Mouse (Mus musculus) CD4-positive naive resting alpha-beta T cell, adult 76 days (primary cell): ENCODE measurements around the gene Kcna3. TPM values are rescaled to one million over a fixed set of nuclear protein-coding genes. Genes with fewer than 3 reads are reported as not detected.

Experiments used
- total RNA-seq: library from RNA; stranded (reverse); gene quantifications from one replicate; pipeline ENCODE4 v1.2.4, GENCODE M21; 2023

Kcna3 gene
- 34.1 TPM for total RNA-seq

GRCm38 (mm10) chr3:107035521-107036457 lies at the start of gene Kcna3:
TSS of gene Kcna3 (plus strand) at chr3:107036169.

Other genes with a start within 250 kb of the Kcna3 start
- gene Cd53, start 246.0 kb upstream of the Kcna3 start, total RNA-seq: 783 TPM
- gene Olfr266, start 209.9 kb upstream of the Kcna3 start, total RNA-seq: not detected
- 1.1 TPM for gene Kcna2, start 65.0 kb downstream of the Kcna3 start, total RNA-seq
- gene Kcna10, start 146.9 kb downstream of the Kcna3 start, total RNA-seq: not detected
- not detected for gene Cym, start 185.6 kb downstream of the Kcna3 start, total RNA-seq
- not detected for gene A630076J17Rik, start 194.4 kb downstream of the Kcna3 start, total RNA-seq
- gene Prok1, start 203.5 kb downstream of the Kcna3 start, total RNA-seq: not detected
- 37.3 TPM for gene Lamtor5, start 242.7 kb downstream of the Kcna3 start, total RNA-seq